ENCODE assay signal across 8 mouse cellular contexts in genomic region chr13:43615577-43616254, GRCm38 (mm10). TPM values are rescaled to one million over a fixed set of nuclear protein-coding genes. Genes with fewer than 3 reads are reported as not detected.
DNase-seq lines count a peak whose midpoint lies in the region; ATAC-seq lines count a peak whose summit lies in the region.

Rnf182 (plus strand) TSS chr13:43615710.

- peak; percentile 87 for ATAC-seq in embryonic facial prominence, embryonic 12.5 days (ENCODE audit: insufficient number of reproducible peaks, insufficient read depth, low FRiP score, low TSS enrichment)
- ATAC-seq in limb, embryonic 13.5 days (ENCODE audit: low FRiP score, low read depth): peak; percentile 94
- ATAC-seq in midbrain, embryonic 15.5 days (replicated peaks): peak; percentile 96
- ATAC-seq in stomach, embryonic 15.5 days (ENCODE audit: insufficient read depth, low FRiP score, low read depth): peak; percentile 88

- under 1% methylated on average over 52 of the region's 58 CpGs for WGBS in embryonic facial prominence, embryonic 12.5 days
- WGBS in limb, embryonic 13.5 days: under 1% methylated on average over 58 of the region's 58 CpGs
- WGBS in midbrain, embryonic 15.5 days: under 1% methylated on average over 48 of the region's 58 CpGs
- 1% methylated on average over 58 of the region's 58 CpGs for WGBS in stomach, embryonic 15.5 days

- H3K27ac ChIP-seq in embryonic facial prominence, embryonic 12.5 days: peak within 1 kb of the TSS; percentile 43
- peak within 1 kb of the TSS; percentile 55 for H3K27ac ChIP-seq in limb, embryonic 13.5 days
- peak within 1 kb of the TSS; percentile 74 for H3K27ac ChIP-seq in midbrain, embryonic 15.5 days
- H3K27ac ChIP-seq in stomach, embryonic 15.5 days: no peak within 1 kb of the TSS

- no peaks in the 10 kb centered on the region for H3K27me3 ChIP-seq in embryonic facial prominence, embryonic 12.5 days
- no peaks in the 10 kb centered on the region for H3K27me3 ChIP-seq in limb, embryonic 13.5 days
- no peaks in the 10 kb centered on the region for H3K27me3 ChIP-seq in midbrain, embryonic 15.5 days (replicated peaks)
- H3K27me3 ChIP-seq in stomach, embryonic 15.5 days (replicated peaks): no peaks in the 10 kb centered on the region

- DNase-seq in 3T3-L1 (ENCODE audit: low read depth, low spot score): peak; percentile 7
- DNase-seq in adrenal gland, postnatal 36 days: peak; percentile 81 to 87
- peak; percentile 41 for DNase-seq in heart, adult 8-10 months (ENCODE audit: low spot score)
- DNase-seq in kidney, adult 8-10 months: peak; percentile 29 to 34

- H3K4me3 ChIP-seq in embryonic facial prominence, embryonic 12.5 days: peak within 1 kb of the TSS; percentile 68
- H3K4me3 ChIP-seq in limb, embryonic 13.5 days: peak within 1 kb of the TSS; percentile 78
- H3K4me3 ChIP-seq in midbrain, embryonic 15.5 days: peak within 1 kb of the TSS; percentile 58
- peak within 1 kb of the TSS; percentile 56 for H3K4me3 ChIP-seq in stomach, embryonic 15.5 days (replicated peaks)

- H3K9ac ChIP-seq in embryonic facial prominence, embryonic 12.5 days: peak within 1 kb of the TSS; percentile 79
- peak within 1 kb of the TSS; percentile 85 for H3K9ac ChIP-seq in limb, embryonic 13.5 days
- H3K9ac ChIP-seq in midbrain, embryonic 15.5 days: peak within 1 kb of the TSS; percentile 63
- H3K9ac ChIP-seq in stomach, embryonic 15.5 days: peak within 1 kb of the TSS; percentile 2; the same call in 1 of the 2 replicates

- H3K4me1 ChIP-seq in embryonic facial prominence, embryonic 12.5 days: peaks cover 30% of the 10 kb centered on the region
- H3K4me1 ChIP-seq in limb, embryonic 13.5 days: peaks cover 27% of the 10 kb centered on the region
- peaks cover 24% of the 10 kb centered on the region for H3K4me1 ChIP-seq in midbrain, embryonic 15.5 days
- H3K4me1 ChIP-seq in stomach, embryonic 15.5 days: no peaks in the 10 kb centered on the region

- H3K9me3 ChIP-seq in embryonic facial prominence, embryonic 12.5 days: no peaks in the 10 kb centered on the region
- H3K9me3 ChIP-seq in limb, embryonic 13.5 days: no peaks in the 10 kb centered on the region
- H3K9me3 ChIP-seq in midbrain, embryonic 15.5 days: no peaks in the 10 kb centered on the region
- no peaks in the 10 kb centered on the region for H3K9me3 ChIP-seq in stomach, embryonic 15.5 days

- H3K4me2 ChIP-seq in embryonic facial prominence, embryonic 12.5 days (replicated peaks): peak within 1 kb of the TSS; percentile 80
- peak within 1 kb of the TSS; percentile 89 for H3K4me2 ChIP-seq in limb, embryonic 13.5 days (replicated peaks)
- H3K4me2 ChIP-seq in midbrain, embryonic 15.5 days: peak within 1 kb of the TSS; percentile 52
- H3K4me2 ChIP-seq in stomach, embryonic 15.5 days: peak within 1 kb of the TSS; percentile 75

- no peaks in the 10 kb centered on the region for H3K36me3 ChIP-seq in embryonic facial prominence, embryonic 12.5 days
- H3K36me3 ChIP-seq in limb, embryonic 13.5 days: no peaks in the 10 kb centered on the region
- no peaks in the 10 kb centered on the region for H3K36me3 ChIP-seq in midbrain, embryonic 15.5 days (replicated peaks)
- H3K36me3 ChIP-seq in stomach, embryonic 15.5 days: no peaks in the 10 kb centered on the region

RNA-seq across cellular contexts. Expression of gene Rnf182, which starts in this region (rescaled TPM):
- total RNA-seq in adrenal gland, postnatal 36 days (2021): 1 to 10 TPM in 1 of 2 experiments, under 1 TPM in 1; 0.33 to 1.7 TPM
- 11.6 and 12.0 TPM in 2 replicates for polyA plus RNA-seq in embryonic facial prominence, embryonic 12.5 days (2016; fragmentation: Nextera tagmentation; extraction: Ambion mirVana)
- under 1 TPM in 2 of 4 experiments, not detected in 2; 0.09 to 0.16 TPM for total RNA-seq in heart, adult 8-10 months (2022)
- 9.1 and 9.7 TPM in 2 replicates for polyA plus RNA-seq in limb, embryonic 13.5 days (2015; fragmentation: Nextera tagmentation; extraction: Ambion mirVana)
- 29.4 and 32.8 TPM in 2 replicates for polyA plus RNA-seq in midbrain, embryonic 15.5 days (2015; fragmentation: Nextera tagmentation; extraction: Ambion mirVana)
- polyA plus RNA-seq in stomach, embryonic 15.5 days (2015; fragmentation: Nextera tagmentation; extraction: Ambion mirVana): 2.4 and 2.7 TPM in 2 replicates

Comparison
In these comparisons a context has a peak if more than half of its experiments do, and no peak if none do; other contexts are left out.
1. Peak in DNase-seq in heart, adult 8-10 months; RNA of the gene not detected or under 1 TPM.
2. DNase-seq: peak in every context shown above with its lines; median percentile 84 in adrenal gland, postnatal 36 days; 41 in heart, adult 8-10 months; 32 in kidney, adult 8-10 months; 7 in 3T3-L1.
3. H3K9ac ChIP-seq: peak in every context shown above with its lines; median percentile 85 in limb, embryonic 13.5 days; 79 in embryonic facial prominence, embryonic 12.5 days; 63 in midbrain, embryonic 15.5 days; 2 in stomach, embryonic 15.5 days.